Mouse (Mus musculus): ENCODE data around the gene Khdrbs1.
A peak's percentile ranks its signal among the peaks of the same experiment; 100 is the strongest.

Gene Khdrbs1

GRCm38 (mm10) chr4:129672878-129673449 is 69.1 kb downstream of the Khdrbs1 start:
- DNase-seq (ENCODE audit: low read depth), result no peak

- peak; percentile 86 for DNase-seq (ENCODE audit: low read depth)
Measured at GRCm38 (mm10) chr4:129672083-129672877, 69.8 kb downstream of the Khdrbs1 start, which contains the start of gene Kpna6. Gene Kpna6 (minus strand): TSS chr4:129672767.

GRCm38 (mm10) chr4:129671491-129672082 is 70.5 kb downstream of the Khdrbs1 start:
- DNase-seq (ENCODE audit: low read depth), result peak; percentile 28

- no peak for DNase-seq (ENCODE audit: low read depth)
Measured at GRCm38 (mm10) chr4:129662255-129662813, 79.8 kb downstream of the Khdrbs1 start.

GRCm38 (mm10) chr4:129661584-129661983 is 80.5 kb downstream of the Khdrbs1 start:
- DNase-seq (ENCODE audit: low read depth), result no peak

- no peak for DNase-seq (ENCODE audit: low read depth)
Measured at GRCm38 (mm10) chr4:129654770-129655169, 87.3 kb downstream of the Khdrbs1 start.

Data from fibroblast of lung, adult 2 months (primary cell).